Mouse (Mus musculus): ENCODE measurements around the gene Dck.

DNA sequence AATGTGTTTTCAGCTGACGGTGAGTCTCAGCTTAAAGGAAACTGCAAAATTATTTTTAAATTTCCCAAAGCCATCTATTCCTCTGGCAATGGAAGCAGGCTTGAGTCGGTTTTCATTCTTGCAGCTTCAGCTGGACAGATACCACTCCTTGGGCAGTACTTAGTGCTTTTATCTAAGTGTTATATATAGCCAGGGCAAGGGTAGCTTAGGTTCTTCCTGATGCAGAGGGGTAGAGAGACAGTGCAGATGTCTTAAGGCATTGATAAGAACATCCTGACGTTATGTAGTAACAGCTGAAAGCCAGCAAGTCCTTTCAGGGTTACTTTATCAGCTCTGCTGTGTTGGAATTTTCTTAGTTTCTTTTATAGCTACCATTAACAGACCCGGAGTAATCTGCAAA is 66.1 kb downstream of the Dck start:
- TF ChIP-seq MEF2A (IDR thresholded peaks at IDR 0.05; ENCODE audit: extremely low read depth, insufficient replicate concordance, low read depth, low read length, poor library complexity, severe bottlenecking) (no peak), CHD1 (IDR thresholded peaks at IDR 0.05; ENCODE audit: low read depth, low read length) (no peak), JUND (IDR thresholded peaks at IDR 0.05; ENCODE audit: low read depth, low read length) (no peak), POLR2A (IDR thresholded peaks at IDR 0.05; ENCODE audit: control insufficient read depth in 1 of 2, insufficient read depth in 1 of 2, low read depth in 1 of 2, low read length in 2 of 2, poor library complexity in 1 of 2) (no peak), MAZ (IDR thresholded peaks at IDR 0.05; ENCODE audit: low read depth, low read length) (no peak), CTCF (IDR thresholded peaks at IDR 0.05 in 2 of 3, conservative IDR thresholded peaks at IDR 0.05 in 1 of 3; ENCODE audit: control insufficient read depth in 1 of 3, insufficient read depth in 1 of 3, low read depth in 2 of 3, low read length in 3 of 3, poor library complexity in 1 of 3, severe bottlenecking in 1 of 3) (no peak), NRF1 (IDR thresholded peaks at IDR 0.05; ENCODE audit: insufficient read depth, low read depth, low read length, poor library complexity, severe bottlenecking) (no peak), MXI1 (IDR thresholded peaks at IDR 0.05; ENCODE audit: low read depth, low read length) (no peak), TCF12 (IDR thresholded peaks at IDR 0.05; ENCODE audit: low read depth, low read length) (no peak), USF2 (IDR thresholded peaks at IDR 0.05; ENCODE audit: borderline replicate concordance in 1 of 2, insufficient read depth in 1 of 2, low read depth in 1 of 2, low read length in 2 of 2) (no peak)

All from MEL (cell line).